In the genomic region with DNA sequence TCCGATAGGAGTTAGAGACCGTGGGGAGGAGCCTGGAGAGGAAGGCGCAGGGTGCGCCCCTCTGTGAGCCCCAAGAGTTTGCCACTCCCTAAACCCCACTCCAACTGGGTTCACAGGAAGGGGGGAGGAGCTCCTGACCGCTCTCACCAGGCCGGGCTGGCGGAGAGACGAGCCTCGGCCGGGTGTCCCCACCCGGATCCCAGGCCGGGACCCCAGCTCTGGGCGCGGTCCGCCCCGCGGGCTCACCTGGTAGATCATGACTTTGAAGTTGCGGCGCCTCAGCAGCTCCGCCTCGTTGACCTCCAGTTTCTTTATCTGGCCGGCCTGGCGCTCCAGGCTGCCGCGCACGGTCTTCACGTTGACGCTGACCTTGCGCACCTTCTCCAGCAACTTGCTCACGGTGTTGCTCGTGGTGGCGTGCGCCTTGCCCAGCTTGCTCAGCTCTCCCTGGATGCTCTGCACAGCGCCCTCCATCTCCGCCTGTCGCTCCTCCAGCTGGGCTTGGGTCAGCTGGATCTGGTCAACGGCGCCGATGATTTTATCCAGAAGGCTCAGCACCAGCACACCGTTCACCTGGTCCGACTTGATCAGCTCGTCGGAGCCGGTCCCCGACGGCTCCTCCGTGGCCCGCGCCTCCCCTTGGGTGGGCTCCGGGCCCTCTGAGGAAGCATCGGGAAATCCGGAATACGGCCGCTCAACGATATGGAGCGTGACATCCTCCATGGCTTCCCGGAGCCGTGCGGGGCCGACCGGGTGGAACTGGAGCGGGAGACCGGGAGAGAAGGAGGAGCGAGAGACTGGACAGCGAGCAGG, we compare ENCODE assay signal across 8 mouse cellular contexts. TPM values are rescaled to one million over a fixed set of nuclear protein-coding genes. Genes with fewer than 3 reads are reported as not detected.
A peak's percentile ranks its signal among the peaks of the same experiment; 100 is the strongest.
DNase-seq lines count a peak whose midpoint lies in the region; ATAC-seq and TF ChIP-seq lines count a peak whose summit lies in the region.

No protein-coding gene starts in this region.

- H3K4me1 ChIP-seq in ES-Bruce4 (ENCODE audit: control insufficient read depth, insufficient read depth, low read length) = peaks cover 2% of the 10 kb centered on the region
- peaks cover 17% of the 10 kb centered on the region for H3K4me1 ChIP-seq in hindbrain, embryonic 12.5 days
- peaks cover 17% of the 10 kb centered on the region for H3K4me1 ChIP-seq in midbrain, embryonic 15.5 days

- no peak for TF ChIP-seq CTCF in ES-Bruce4 (IDR thresholded peaks at IDR 0.05; ENCODE audit: low read depth, low read length)

- peaks cover 4% of the 10 kb centered on the region; the same call in 1 of the 2 replicates for H3K27me3 ChIP-seq in ES-Bruce4 (ENCODE audit: control insufficient read depth, insufficient read depth, low read length, poor library complexity, severe bottlenecking)
- peaks cover 96% of the 10 kb centered on the region for H3K27me3 ChIP-seq in hindbrain, embryonic 12.5 days
- peaks cover 74% of the 10 kb centered on the region for H3K27me3 ChIP-seq in midbrain, embryonic 15.5 days (replicated peaks)

- no peak for ATAC-seq in hindbrain, embryonic 12.5 days (ENCODE audit: low FRiP score)
- no peak for ATAC-seq in midbrain, embryonic 15.5 days (replicated peaks)

- no peaks in the 10 kb centered on the region for H3K36me3 ChIP-seq in ES-Bruce4 (ENCODE audit: control insufficient read depth, insufficient read depth, low read length, poor library complexity, severe bottlenecking)
- no peaks in the 10 kb centered on the region for H3K36me3 ChIP-seq in hindbrain, embryonic 12.5 days
- no peaks in the 10 kb centered on the region for H3K36me3 ChIP-seq in midbrain, embryonic 15.5 days (replicated peaks)

- WGBS in hindbrain, embryonic 12.5 days = 2% methylated on average over 65 of the region's 65 CpGs
- under 1% methylated on average over 65 of the region's 65 CpGs for WGBS in midbrain, embryonic 15.5 days

- no peak for TF ChIP-seq EP300 in ES-Bruce4 (IDR thresholded peaks at IDR 0.05; ENCODE audit: insufficient read depth, low read depth, low read length)

- peak overlapping the region; percentile 59 for H3K4me3 ChIP-seq in ES-Bruce4 (ENCODE audit: low read depth, low read length)
- peak overlapping the region; percentile 38 for H3K4me3 ChIP-seq in hindbrain, embryonic 12.5 days
- H3K4me3 ChIP-seq in midbrain, embryonic 15.5 days = peak overlapping the region; percentile 32

- H3K9ac ChIP-seq in ES-Bruce4 (ENCODE audit: low read depth, poor library complexity, severe bottlenecking) = peak overlapping the region; percentile 57
- H3K9ac ChIP-seq in hindbrain, embryonic 12.5 days = peak overlapping the region; percentile 24; the same call in 1 of the 2 replicates
- peak overlapping the region; percentile 9; the same call in 1 of the 2 replicates for H3K9ac ChIP-seq in midbrain, embryonic 15.5 days

- H3K4me2 ChIP-seq in hindbrain, embryonic 12.5 days (replicated peaks) = peak overlapping the region; percentile 51
- H3K4me2 ChIP-seq in midbrain, embryonic 15.5 days = peak overlapping the region; percentile 45

- no peaks in the 10 kb centered on the region for H3K9me3 ChIP-seq in ES-Bruce4 (replicated peaks; ENCODE audit: control insufficient read depth, insufficient read depth, low read length, poor library complexity, severe bottlenecking)
- H3K9me3 ChIP-seq in hindbrain, embryonic 12.5 days (replicated peaks) = no peaks in the 10 kb centered on the region
- H3K9me3 ChIP-seq in midbrain, embryonic 15.5 days = no peaks in the 10 kb centered on the region

- H3K27ac ChIP-seq in ES-Bruce4 (ENCODE audit: insufficient read depth, low read length) = no peak overlapping the region
- no peak overlapping the region for H3K27ac ChIP-seq in hindbrain, embryonic 12.5 days
- H3K27ac ChIP-seq in midbrain, embryonic 15.5 days = no peak overlapping the region

- no peak for TF ChIP-seq POLR2A in ES-Bruce4 (IDR thresholded peaks at IDR 0.05; ENCODE audit: insufficient read depth, low read length)

- peak; percentile 74 for DNase-seq in adipocyte (ENCODE audit: low spot score)
- peak; percentile 75 for DNase-seq in gastrocnemius, adult 18-20 months (ENCODE audit: low spot score)
- peak; percentile 41 for DNase-seq in liver
- DNase-seq in right cerebral cortex, postnatal 14 days = no peak
- no peak for DNase-seq in layer of hippocampus, adult 8-10 months (ENCODE audit: low spot score in 2 of 2)

RNA-seq across cellular contexts. Expression of a gene that starts 0.7 kb away (rescaled TPM):
- polyA plus RNA-seq in ES-Bruce4 (2011; ENCODE audit: insufficient read depth, insufficient read length, low read depth, missing spikeins) = 78.5 and 79.8 TPM in 2 replicates
- 100 to 1,000 TPM; 128 to 153 TPM for total RNA-seq in gastrocnemius, adult 18-20 months (2021)
- 51.4 and 63.2 TPM in 2 replicates for polyA plus RNA-seq in hindbrain, embryonic 12.5 days (2016; fragmentation: Nextera tagmentation; extraction: Ambion mirVana)
- 47.9 and 50.8 TPM in 2 replicates for polyA plus RNA-seq in midbrain, embryonic 15.5 days (2015; fragmentation: Nextera tagmentation; extraction: Ambion mirVana)
- 10 to 100 TPM; 15.4 to 22.1 (median 18.9) TPM for total RNA-seq in layer of hippocampus, adult 8-10 months (2022)

RNA-seq across cellular contexts. Expression of a gene that starts 30.6 kb away (rescaled TPM):
- polyA plus RNA-seq in ES-Bruce4 (2011; ENCODE audit: insufficient read depth, insufficient read length, low read depth, missing spikeins) = 31.2 and 39.8 TPM in 2 replicates
- total RNA-seq in gastrocnemius, adult 18-20 months (2021) = 10 to 100 TPM; 38.1 to 48.6 TPM
- polyA plus RNA-seq in hindbrain, embryonic 12.5 days (2016; fragmentation: Nextera tagmentation; extraction: Ambion mirVana) = 41.4 and 47.4 TPM in 2 replicates
- polyA plus RNA-seq in midbrain, embryonic 15.5 days (2015; fragmentation: Nextera tagmentation; extraction: Ambion mirVana) = 35.8 and 37.9 TPM in 2 replicates
- 10 to 100 TPM; 42.9 to 75.3 (median 52.9) TPM for total RNA-seq in layer of hippocampus, adult 8-10 months (2022)

RNA-seq across cellular contexts. Expression of a gene that starts 39.3 kb away (rescaled TPM):
- polyA plus RNA-seq in ES-Bruce4 (2011; ENCODE audit: insufficient read depth, insufficient read length, low read depth, missing spikeins) = 33.7 and 37.5 TPM in 2 replicates
- 10 to 100 TPM; 57.0 to 74.4 TPM for total RNA-seq in gastrocnemius, adult 18-20 months (2021)
- polyA plus RNA-seq in hindbrain, embryonic 12.5 days (2016; fragmentation: Nextera tagmentation; extraction: Ambion mirVana) = 70.2 and 74.1 TPM in 2 replicates
- 136 and 148 TPM in 2 replicates for polyA plus RNA-seq in midbrain, embryonic 15.5 days (2015; fragmentation: Nextera tagmentation; extraction: Ambion mirVana)
- total RNA-seq in layer of hippocampus, adult 8-10 months (2022) = 100 to 1,000 TPM; 402 to 498 (median 457) TPM

Comparison
In these comparisons a context has a peak if more than half of its experiments do, and no peak if none do; other contexts are left out.
1. DNase-seq: peak in adipocyte (single experiment), gastrocnemius, adult 18-20 months (single experiment) and liver (single experiment); none in right cerebral cortex, postnatal 14 days (single experiment) and layer of hippocampus, adult 8-10 months (0 of 2).
2. Peak in every context shown above with its lines, with median percentiles within 50 percentile points of each other: H3K4me3 ChIP-seq and H3K9ac ChIP-seq.